Mouse (Mus musculus) left cerebral cortex, adult 9 months (tissue): ENCODE measurements at regions not wholly inside any gene's neighbourhood (a gene's known extent, or its start where the extent isn't known, plus 50 kb on each side); places are given as distances from the start of the nearest gene placed in this dataset.
A peak's percentile ranks its signal among the peaks of the same experiment; 100 is the strongest.

Experiments used
- DNase-seq, 2 experiments: peaks; one replicate each; pipeline ENCODE4 v3.0.0; 2022; ENCODE audit warnings: low spot score in 2 of 2

DNA sequence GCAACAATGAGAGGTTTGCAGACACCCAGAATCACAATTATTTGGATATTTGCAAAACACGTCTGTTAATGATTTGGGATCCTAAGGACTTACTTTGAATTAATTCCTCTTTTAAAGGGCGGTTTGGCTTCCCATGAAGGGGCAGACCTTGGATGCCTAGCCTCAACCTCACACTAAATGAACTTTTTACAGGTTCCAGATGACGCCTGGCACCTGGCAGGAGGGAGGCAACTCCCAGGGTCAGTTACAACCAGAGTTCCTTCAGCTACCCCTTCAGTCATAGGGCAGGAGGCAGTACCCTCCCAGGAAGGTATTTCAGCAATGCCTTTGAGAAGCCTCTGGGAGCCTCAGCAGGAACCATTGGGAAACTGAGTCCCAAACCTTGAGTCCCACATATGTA, 57.9 kb upstream of the Stx18 start:
- DNase-seq: no peak

DNA sequence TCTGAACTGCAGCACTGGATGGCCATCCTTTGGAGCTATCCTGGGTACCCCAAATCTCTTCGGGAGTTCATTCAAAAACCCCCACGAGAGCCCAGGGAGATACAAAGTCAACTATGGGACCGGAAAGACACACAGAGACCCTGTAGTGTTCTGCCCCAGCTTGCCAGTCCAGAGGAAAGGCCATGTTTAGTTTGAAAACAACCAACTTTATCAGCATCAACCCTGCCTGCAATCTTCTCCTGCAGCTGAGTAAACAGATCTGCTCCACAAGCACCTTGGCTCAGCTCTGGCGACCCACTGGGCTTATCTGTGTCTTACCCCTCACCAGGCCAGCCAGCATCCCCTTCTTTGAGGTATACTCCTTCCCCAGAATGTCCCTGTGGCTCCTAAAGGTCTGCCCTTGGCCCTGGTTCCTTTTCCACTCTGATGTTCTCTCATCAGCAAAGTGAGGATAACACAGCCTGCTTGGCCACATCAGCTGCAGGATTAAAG, 61.6 kb upstream of the Stx18 start:
- DNase-seq: no peak

DNA sequence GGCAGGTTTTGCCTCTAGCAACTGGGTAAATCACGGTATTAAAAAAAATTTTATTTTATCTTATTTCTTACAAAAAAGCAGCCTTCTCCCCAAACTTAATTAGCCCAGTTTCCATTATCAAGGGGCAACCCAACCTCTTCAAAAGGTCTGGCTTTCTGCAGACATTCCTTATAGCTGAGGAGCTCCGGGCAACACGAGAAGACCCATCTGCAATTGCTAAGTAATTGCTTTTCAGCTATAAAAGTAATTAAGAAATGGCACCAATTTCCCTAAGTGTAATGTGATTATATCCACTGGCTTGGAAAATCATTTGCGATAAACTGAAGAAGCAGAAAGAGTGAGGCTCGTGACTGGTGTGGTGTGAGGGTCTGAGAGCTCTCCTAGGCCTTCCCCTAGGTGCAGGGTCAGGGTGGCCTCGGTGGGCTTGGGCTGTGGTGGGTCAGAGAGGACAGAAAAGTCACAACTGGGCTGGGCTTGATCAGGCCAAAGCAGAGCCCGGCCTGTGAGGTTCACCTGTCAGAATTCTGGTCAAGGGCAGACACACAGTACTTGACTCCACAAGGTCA, 65.5 kb upstream of the Stx18 start:
- no peak for DNase-seq

DNA sequence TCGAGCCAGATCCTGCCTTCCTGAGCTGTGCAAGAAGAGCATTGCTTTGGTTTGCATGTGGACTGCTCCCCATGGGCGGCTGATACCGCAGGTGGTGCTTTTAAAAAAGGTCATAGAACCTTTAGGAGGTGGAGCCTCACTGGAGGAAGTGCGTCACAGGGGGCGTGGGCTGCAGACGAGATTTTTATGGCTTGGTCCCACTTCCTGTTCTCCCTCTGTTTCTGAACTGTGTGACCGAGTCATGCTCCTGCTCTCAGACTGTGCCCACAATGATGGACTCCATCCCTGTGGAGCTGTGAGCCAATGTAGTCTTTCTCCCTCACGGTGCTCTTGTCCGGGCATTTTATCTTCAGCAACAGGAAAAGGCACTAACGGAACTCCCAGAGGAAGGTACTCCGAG, 66.8 kb upstream of the Stx18 start:
- no peak for DNase-seq

DNA sequence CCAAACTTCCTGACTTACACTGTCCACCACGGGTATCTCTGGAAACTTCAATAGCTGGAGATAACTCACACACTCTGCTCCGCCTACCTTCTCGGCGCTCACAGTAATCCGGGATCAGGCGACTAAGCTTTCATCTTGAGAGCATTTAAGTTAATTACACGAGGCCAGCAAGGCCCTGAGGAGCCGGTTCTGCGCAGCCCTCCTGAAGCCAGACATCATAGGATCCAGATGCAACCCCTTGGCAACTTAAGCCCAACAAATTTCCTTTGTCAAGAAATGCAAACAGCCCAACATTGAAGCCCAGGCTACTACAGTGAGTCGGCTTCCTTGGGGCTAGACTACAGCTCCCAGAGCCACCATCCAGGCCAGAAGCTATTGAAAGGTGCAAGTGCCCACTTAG, 69.9 kb upstream of the Stx18 start:
- DNase-seq: no peak

DNA sequence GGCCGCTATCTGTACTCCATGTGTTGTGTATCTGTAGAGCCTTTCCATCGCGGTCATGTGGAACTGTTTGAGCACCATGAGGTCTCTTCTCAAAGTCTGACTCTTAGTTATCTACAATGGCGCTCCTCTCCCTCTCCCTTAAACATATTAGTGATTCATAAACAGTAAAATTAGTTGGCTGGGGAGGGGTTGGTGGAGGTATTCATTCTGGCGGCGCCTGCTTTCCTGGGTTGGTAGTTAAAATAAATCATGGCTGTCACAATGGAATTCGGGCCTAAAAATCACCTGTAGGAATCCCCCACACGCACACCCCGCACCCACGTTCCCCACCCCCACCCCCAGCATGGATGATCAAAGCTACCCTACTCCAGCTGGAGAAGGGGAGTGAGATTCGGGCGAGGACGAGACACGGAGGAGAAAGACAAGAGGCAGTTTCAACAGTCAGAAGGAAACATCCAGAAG, 70.6 kb upstream of the Stx18 start:
- DNase-seq: no peak

DNA sequence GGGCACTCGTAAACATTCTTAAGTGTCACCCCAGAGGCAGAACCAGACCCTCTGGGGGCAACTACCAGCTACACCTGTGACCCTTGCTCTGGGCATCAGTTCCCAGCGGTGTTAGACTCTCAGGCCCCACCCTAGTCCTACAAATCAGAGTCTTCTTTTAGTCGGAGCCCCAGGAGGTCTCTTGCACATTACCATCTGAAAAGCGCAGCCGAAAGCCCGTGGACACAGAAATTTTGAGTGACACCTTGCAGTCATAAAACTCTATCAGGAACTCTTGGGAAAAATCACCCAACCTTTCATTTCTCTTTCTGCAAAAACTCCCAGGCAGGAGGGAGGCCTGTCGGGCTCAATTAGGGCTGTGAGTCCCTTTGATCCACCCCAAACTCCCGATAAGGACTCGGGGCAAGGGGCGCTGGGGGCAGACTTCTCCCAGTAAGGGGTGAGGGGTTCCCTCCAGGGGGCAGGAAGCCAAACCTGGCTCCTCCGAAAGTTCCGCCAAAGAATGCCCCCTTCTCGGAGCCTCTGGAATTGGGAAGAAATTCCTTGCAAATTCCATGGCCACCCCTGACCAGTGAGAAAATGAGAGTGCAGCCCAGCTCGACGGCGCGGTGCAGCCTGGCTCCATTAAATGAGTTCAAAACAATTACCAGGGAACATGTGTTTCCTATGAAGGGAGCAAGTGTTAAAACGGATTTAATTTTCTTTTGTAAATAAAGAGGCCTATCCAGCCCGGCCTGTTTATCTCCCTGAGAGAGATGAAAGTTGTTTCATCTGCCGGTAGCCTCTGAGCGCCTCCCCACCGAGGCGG, 71.2 kb upstream of the Stx18 start:
- no peak for DNase-seq

DNA sequence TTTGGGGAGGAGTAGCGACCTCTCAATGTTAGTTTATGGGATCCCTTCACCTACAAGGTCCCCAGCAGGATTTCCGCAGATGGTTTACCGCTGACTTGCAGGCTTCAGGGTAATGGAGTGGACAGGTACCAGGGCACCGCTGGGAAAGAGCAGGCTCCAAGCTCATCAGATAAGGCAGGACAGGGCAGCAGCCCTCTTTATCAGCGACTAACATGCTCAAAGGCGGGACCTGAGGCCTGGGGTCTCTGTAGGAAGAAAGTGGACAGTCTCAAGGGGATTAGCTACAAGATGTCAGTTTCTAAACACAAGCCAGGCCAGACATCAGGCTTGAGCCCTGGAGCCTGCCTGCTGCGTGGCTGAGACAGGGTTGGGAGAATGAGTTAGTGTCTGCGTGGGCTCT, 74.9 kb upstream of the Stx18 start:
- DNase-seq: no peak

DNA sequence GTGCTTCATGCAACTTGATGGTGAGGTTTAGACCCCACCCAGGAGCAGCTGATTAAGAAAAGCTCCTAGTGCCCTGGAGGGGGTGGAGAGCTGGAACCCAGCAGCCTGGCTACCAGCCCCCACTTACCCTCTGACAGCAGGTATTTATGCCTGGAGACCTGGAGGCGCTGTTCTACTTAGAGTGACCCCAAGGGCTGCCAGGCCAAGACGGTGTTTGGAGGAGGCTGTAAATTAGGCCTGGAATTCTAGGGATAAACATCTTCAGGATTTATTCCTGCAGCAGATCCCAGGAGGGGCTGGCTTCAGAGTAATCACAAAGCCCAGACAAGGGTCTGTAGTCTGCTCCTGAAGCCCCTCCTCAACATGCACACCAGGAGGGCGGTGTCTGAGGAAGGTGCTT, 76.0 kb upstream of the Stx18 start:
- DNase-seq: no peak

DNA sequence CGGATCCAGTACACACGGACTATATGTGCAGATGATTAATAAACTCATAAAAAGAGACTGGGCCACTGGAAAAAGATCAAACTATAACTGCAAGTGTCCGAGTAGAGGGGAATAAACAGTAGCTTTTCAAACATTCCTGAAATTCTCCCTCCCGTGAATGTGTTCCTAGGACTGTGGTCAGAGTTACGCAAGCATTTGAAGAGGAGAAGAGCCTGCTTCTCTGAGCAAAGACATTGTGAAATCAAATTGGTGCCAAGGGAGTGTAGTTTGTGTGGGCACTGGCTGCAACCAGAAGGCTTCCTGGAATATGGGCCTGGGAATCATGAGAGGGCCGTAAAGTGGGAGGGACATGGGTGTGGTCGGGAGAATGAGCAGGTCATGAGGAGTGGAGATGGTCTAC, 78.3 kb upstream of the Stx18 start:
- no peak for DNase-seq

DNA sequence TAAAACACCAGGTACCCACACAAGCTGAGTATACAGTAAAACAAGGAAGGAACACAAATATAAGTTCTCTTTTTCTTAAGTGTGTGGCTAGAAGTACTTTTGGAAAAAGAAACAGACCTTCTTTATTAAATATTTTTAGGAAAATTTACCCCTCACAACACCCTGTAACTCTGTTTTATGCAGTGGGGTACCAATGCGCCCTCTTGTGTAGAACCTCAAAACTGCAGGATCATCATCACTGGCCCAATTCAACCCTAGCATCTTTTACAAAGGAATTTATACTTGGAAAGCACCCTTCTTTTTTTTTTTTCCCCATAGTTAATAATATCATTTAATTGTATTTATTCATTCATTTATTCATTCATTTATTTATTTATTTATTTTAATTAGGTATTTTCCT, 86.4 kb upstream of the Stx18 start:
- DNase-seq: peak in 1 of 2 experiments; percentile 18

DNA sequence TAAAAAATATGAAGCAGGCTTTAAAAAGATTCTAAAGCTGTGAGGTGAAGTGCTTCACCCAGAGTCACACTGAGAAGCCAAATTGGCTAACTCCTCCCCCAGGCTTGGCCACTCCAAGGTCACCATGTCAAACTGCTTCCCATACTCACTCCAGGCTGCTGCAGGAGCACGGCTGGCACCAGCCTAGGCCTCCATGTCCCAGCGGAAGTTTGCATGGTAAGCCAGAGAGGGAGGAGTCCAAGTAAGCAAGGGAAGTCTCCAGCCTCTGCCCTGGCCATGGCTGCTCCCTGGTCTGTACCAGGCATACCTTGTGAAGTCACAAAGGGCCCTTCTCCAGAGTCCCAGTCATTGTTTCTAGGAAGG, 105.8 kb upstream of the Stx18 start:
- DNase-seq: no peak

DNA sequence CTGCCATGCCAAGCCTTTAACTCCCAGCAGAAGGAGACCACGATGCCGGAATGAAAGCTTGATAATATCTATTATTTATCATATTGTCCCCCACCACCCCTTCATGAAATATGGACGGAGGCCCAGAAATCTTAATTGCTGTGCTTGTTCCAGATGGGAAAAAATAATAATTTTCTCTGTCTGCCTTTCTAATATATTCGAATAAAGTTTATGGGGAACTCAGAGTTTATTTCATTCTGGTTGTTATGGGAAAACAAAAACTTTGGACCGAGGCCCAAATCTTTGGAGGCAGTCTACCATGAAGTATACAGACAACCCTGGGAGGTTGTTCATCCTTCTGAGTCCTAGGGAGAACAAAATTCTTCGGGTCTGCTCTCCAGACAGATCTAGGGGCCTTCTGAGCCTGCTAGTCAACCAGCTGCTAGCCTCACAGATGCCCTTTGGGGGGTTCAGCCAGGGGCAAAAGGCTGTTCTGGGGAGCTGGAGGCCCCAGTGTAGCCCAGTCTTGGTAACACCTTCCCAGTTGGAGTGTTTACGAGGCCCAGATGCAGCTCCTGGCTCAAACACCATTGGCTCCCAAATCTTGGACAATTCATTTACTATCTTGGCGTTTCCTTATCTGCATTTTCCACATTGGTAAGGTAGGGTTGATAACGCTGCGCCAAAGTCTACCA, 106.3 kb upstream of the Stx18 start:
- no peak for DNase-seq

DNA sequence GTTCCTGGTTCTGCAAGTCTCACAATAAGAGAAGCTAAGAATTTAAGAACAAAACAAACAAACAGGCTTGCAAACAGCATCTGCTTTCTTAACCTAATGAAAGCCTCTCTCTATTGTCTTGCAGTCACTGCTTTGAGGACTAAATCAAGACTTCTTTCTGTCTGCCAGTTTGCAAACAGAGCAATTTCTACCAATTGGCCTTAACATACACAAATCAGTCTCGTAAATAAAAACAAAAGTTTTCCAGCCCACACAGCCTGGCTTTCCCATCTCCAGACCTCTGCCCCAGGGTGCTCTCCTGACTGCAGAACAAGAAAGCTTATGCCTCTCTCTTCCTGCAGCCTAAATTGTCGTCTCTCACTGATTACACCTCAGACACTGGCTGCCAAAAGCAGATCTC, 96.1 kb upstream of the Msx1 start:
- no peak for DNase-seq

DNA sequence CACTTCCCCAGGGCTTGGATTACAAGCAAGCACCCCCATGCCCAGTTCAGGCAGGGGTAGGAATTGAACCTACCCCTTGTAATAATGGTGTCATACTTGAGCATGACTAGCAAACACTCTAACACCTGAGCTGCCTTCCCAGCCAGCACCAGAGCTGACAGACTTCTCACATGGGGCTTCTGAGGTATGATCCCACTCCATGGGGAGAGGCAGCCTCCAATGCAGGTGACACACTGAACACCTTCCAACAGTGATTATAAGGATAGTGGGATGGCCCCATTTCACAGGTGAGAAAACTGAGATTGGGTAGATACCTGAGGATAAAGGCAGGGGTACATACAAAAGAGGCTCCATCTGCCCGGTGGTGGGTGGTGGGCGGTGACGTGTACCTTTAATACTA, 94.7 kb upstream of the Msx1 start:
- DNase-seq: no peak

DNA sequence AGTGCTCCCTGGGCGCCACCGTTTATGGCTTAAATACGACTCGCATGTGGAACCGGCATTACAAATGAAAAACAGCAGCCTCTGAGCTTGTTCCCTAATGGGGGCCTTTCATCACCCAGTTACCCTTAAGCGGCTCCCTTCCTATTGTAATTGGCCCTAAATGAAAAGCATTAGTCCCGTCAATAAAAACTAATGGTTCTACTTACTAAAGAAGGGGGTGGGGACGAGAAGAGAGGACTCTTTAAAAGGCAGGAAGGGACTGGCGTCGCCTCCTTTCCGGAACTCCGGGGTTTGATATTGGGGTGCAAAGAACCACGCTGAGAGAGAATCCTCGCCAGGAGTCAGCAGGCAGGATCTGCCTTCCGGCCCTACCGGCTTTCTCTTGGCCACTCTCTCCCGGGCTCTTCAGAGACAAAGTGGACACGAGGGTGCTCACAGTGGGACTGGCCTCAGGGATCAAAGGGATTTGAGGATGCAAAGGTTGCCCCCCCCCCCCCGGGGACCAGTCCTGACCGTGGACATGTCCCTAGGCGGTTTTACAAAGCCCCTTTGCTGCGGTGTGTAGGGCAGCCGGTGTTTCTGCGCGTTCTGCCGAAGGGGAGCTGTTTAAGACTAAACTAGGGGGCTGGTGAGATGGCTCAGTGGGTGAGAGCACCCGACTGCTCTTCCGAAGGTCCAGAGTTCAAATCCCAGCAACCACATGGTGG, 93.8 kb upstream of the Msx1 start:
- no peak for DNase-seq

DNA sequence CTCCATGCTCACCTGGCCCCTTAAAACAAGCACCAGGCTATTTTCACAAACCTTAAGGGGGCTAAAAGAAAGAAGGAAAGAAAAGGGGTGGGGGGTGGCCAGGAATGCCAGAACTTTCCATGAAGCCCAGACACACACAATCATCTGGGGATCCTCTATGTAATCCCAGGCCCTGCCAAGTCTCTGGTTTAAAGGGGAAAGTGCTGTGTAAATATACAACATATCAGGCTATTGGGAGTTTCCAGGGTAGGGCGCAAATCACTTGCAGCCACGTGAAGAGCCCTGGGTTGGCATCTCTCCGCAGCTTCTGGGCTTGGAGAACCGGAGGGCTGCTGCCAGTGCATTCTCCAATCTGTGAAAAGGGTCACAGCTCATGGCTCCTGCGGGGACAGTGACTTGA, 92.8 kb upstream of the Msx1 start:
- DNase-seq: no peak

DNA sequence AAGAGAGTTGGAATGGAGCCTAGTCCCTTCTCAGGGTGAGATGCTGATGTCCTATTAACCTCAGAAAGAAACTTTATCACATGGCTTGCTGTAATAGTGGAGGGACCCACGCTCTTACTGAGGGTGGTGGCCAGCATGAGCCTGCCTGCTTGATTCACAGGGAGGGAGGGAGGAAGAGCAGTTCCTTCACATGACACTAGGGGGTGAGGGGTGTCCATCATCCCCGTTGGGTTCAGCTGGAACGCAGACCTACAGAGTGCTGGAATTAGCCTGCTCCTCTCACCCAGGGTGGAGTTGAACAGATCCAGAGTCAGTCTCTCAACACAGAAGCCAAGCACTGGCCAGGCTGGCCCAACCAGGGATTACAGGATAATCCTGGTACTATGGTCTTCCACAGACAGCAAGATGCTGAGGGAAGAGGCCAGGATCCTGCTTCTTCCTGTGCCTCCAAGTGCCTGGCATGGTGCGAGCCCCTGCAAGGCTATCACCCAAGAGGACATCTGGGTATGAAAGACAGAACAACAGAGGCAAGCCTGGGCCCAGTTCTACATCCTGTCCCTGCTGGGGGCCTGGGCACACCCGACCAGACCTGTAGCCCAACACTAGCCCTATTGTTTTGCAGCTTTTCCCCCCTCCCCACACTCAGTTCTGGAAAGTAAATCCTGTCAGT, 80.4 kb upstream of the Msx1 start:
- no peak for DNase-seq

DNA sequence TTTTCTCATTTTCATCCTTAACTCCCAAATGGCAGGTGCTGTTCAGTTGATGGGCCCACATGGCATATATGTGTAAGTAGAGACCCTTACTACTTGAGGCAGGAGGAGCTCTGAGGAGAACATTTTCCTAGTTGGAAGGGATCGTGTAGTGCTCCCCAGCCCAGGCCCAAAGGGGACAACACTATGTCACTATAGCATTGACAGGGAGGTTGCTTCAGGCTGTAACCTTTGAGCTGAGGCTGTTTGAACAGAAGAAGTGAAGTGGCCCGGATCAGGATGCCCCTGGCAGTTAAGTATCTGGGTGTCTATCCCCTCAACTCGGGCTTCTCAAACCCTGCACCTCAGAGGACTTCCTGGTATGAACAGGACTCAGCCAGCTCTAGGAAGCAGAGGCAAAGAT, 79.5 kb upstream of the Msx1 start:
- no peak for DNase-seq

DNA sequence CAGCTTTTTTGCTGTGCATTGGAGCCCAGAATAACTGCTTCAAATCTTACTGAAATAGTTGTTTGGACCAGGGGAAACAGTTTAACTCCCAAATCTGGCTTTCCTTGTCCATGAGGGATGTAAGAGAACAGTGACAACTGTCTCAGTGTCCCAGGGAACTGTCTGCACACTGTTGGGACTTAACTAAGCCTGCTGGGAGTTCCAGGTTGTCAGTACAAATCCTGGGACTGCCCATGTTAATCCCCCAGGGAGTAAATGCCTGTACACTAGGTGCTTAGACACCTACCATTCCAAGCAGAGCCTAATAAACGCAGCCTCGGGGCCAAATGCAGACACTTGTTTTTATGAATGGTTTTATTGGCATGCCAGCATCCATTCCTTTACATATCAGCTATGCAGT, 78.4 kb upstream of the Msx1 start:
- no peak for DNase-seq

DNA sequence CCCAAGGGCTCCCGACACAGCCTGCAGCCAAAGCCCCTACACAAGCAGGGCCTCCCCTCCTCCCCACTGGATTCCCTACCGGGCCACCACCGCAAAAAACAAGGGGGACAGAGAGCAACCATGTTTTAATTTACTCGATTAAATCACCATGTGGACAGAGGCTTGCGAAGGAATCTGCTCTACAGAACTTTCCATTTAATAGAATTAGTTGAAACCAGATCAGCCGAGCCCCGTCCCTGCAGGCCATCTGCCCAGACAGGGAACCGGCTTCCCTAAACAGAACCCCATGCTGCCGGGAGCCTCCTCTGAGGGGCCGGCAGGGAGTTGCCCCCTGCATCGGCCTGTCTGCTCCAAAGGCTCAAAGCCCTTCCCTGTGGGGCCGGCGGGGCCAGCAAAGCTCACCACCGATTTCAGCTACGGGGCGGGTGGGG, 77.5 kb upstream of the Msx1 start:
- DNase-seq: no peak

DNA sequence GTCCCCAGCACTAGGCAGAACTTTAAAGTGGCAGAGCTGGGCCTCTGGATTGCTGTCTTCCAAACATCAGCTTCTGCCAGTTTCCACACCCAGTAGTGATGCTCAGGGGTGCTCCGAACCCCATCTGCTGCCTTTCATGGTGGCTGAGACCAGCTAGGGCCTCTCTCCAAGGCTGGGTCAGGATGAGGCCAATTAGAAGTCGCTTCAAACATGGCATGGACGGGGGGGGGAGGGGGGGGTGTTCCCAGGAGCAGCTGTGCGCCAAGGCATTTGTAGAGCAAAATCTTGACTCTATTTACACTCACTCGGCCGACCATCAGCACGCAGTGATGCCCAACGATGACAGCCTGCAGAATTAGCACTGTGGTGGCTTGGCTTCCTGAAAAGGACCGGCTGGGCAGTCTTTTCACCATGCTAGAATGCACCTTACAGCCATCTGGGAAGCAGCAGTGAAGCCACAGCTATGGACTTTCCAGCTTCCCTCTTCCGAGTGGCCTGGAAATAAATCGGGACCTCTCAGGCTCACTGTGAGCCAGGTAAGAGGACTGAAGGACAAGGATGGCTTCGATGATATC, 73.7 kb upstream of the Msx1 start:
- DNase-seq: no peak
